Mouse (Mus musculus) MEL (cell line): ENCODE measurements around the gene Gck. TPM values are rescaled to one million over a fixed set of nuclear protein-coding genes. Genes with fewer than 3 reads are reported as not detected.

Experiments used
- DNase-seq: peaks from one replicate; pipeline ENCODE4 v3.0.0; 2011; ENCODE audit warnings: low read depth, low spot score
- H3K27ac ChIP-seq: 2 replicates; pipeline ENCODE4 v1.5.1; 2012; ENCODE audit warnings: low read depth, mild to moderate bottlenecking, control low read depth, low read length, moderate library complexity; ENCODE audit not compliant: control insufficient read depth
- H3K27me3 ChIP-seq, 2 experiments: fragments of 150-350 bp in 1 of 2; sonication (generic) in 1 of 2; 2 replicates each; pipeline ENCODE4 v1.6.1; 2012; ENCODE audit warnings: low read length in 2 of 2, mild to moderate bottlenecking in 2 of 2, improper control_type of control experiment in 1 of 2, moderate library complexity in 1 of 2; ENCODE audit not compliant: insufficient read depth in 2 of 2, control insufficient read depth in 1 of 2
- H3K36me3 ChIP-seq, 2 experiments: 2 replicates each; pipeline ENCODE4 v1.6.1; 2012 to 2014; ENCODE audit warnings: low read length in 2 of 2, improper control_type of control experiment in 1 of 2, inconsistent platforms in 1 of 2, mild to moderate bottlenecking in 1 of 2; ENCODE audit not compliant: insufficient read depth in 2 of 2, control insufficient read depth in 1 of 2
- H3K4me1 ChIP-seq, 2 experiments: fragments of 150-350 bp in 1 of 2; sonication (generic) in 1 of 2; 2 replicates each; pipeline ENCODE4 v1.6.1; 2012; ENCODE audit warnings: low read length in 2 of 2, improper control_type of control experiment in 1 of 2, mild to moderate bottlenecking in 1 of 2; ENCODE audit not compliant: insufficient read depth in 2 of 2, control insufficient read depth in 1 of 2
- H3K4me3 ChIP-seq, 2 experiments: fragments of 150-350 bp in 1 of 2; sonication (generic) in 1 of 2; 2 replicates each; pipeline ENCODE4 v1.5.1; 2012; ENCODE audit warnings: low read depth in 2 of 2, low read length in 2 of 2, mild to moderate bottlenecking in 2 of 2, moderate library complexity in 2 of 2, control low read depth in 1 of 2, improper control_type of control experiment in 1 of 2; ENCODE audit not compliant: control insufficient read depth in 1 of 2, insufficient read depth in 1 of 2
- H3K79me2 ChIP-seq: 2 replicates; pipeline ENCODE4 v1.6.1; 2012; ENCODE audit warnings: mild to moderate bottlenecking, low read length, moderate library complexity; ENCODE audit not compliant: control insufficient read depth, poor library complexity, insufficient read depth
- H3K9ac ChIP-seq: 2 replicates; pipeline ENCODE4 v1.6.1; 2012; ENCODE audit warnings: low read depth, mild to moderate bottlenecking, control low read depth, low read length, moderate library complexity; ENCODE audit not compliant: control insufficient read depth, poor library complexity, severe bottlenecking
- H3K9me3 ChIP-seq: fragments of 150-350 bp; sonication (generic); replicated peaks from 2 replicates; pipeline ENCODE4 v1.6.1; 2012; ENCODE audit warnings: mild to moderate bottlenecking, low read length, improper control_type of control experiment, moderate library complexity; ENCODE audit not compliant: insufficient read depth
- BHLHE40 ChIP-seq: IDR thresholded peaks from 2 replicates; pipeline ENCODE4 v1.6.1; 2012; ENCODE audit warnings: low read depth, mild to moderate bottlenecking, inconsistent platforms, low read length, improper control_type of control experiment, borderline replicate concordance
- CHD2 ChIP-seq: IDR thresholded peaks from 2 replicates; pipeline ENCODE4 v1.6.1; 2011; ENCODE audit warnings: low read length, improper control_type of control experiment
- CTCF ChIP-seq, 3 experiments: IDR thresholded peaks in 2 of 3; conservative IDR thresholded peaks in 1 of 3; 2 replicates each; pipeline ENCODE4 v1.5.1; 2011 to 2012; ENCODE audit warnings: low read length in 3 of 3, low read depth in 2 of 3, mild to moderate bottlenecking in 2 of 3, improper control_type of control experiment in 1 of 3, inconsistent platforms in 1 of 3, mixed read lengths in 1 of 3, moderate library complexity in 1 of 3; ENCODE audit not compliant: control insufficient read depth in 1 of 3, insufficient read depth in 1 of 3, poor library complexity in 1 of 3, severe bottlenecking in 1 of 3
- E2F4 ChIP-seq: IDR thresholded peaks from 2 replicates; pipeline ENCODE4 v1.6.1; 2011; ENCODE audit warnings: low read depth, low read length, improper control_type of control experiment, borderline replicate concordance
- ELF1 ChIP-seq: IDR thresholded peaks from 2 replicates; pipeline ENCODE4 v1.6.1; 2014; ENCODE audit warnings: low read depth, mild to moderate bottlenecking, inconsistent platforms, low read length, improper control_type of control experiment, moderate library complexity
- EP300 ChIP-seq, 2 experiments: IDR thresholded peaks; 2 replicates each; pipeline ENCODE4 v1.6.1; 2011; ENCODE audit warnings: improper control_type of control experiment in 2 of 2, low read length in 2 of 2, low read depth in 1 of 2, mild to moderate bottlenecking in 1 of 2
- GATA1 ChIP-seq: IDR thresholded peaks from 2 replicates; pipeline ENCODE4 v1.6.1; 2011; ENCODE audit warnings: low read depth, low read length, improper control_type of control experiment
- JUND ChIP-seq: IDR thresholded peaks from 2 replicates; pipeline ENCODE4 v1.6.1; 2011; ENCODE audit warnings: low read depth, mild to moderate bottlenecking, improper control_type of control experiment, low read length
- KAT2A ChIP-seq: conservative IDR thresholded peaks from 2 replicates; pipeline ENCODE4 v1.6.1; 2012; ENCODE audit warnings: low read depth, low read length, improper control_type of control experiment, inconsistent platforms
- MAX ChIP-seq: IDR thresholded peaks from 2 replicates; pipeline ENCODE4 v1.6.1; 2011; ENCODE audit warnings: low read length, improper control_type of control experiment
- MEF2A ChIP-seq: IDR thresholded peaks from 2 replicates; pipeline ENCODE4 v1.6.1; 2014; ENCODE audit warnings: low read depth, mild to moderate bottlenecking, inconsistent platforms, low read length, improper control_type of control experiment; ENCODE audit not compliant: poor library complexity, insufficient replicate concordance, severe bottlenecking; ENCODE audit errors: extremely low read depth
- MYB ChIP-seq: IDR thresholded peaks from 2 replicates; pipeline ENCODE4 v1.6.1; 2011; ENCODE audit warnings: mild to moderate bottlenecking, low read depth, low read length, improper control_type of control experiment
- NRF1 ChIP-seq: IDR thresholded peaks from 2 replicates; pipeline ENCODE4 v1.6.1; 2014; ENCODE audit warnings: low read depth, mild to moderate bottlenecking, inconsistent platforms, low read length, improper control_type of control experiment, moderate library complexity; ENCODE audit not compliant: poor library complexity, insufficient read depth, severe bottlenecking
- POLR2A ChIP-seq, 2 experiments: IDR thresholded peaks; 2 replicates each; pipeline ENCODE4 v1.6.1; 2011 to 2012; ENCODE audit warnings: low read length in 2 of 2, mild to moderate bottlenecking in 2 of 2, control low read depth in 1 of 2, improper control_type of control experiment in 1 of 2, low read depth in 1 of 2, moderate library complexity in 1 of 2; ENCODE audit not compliant: control insufficient read depth in 1 of 2, insufficient read depth in 1 of 2, poor library complexity in 1 of 2
- POLR2AphosphoS2 ChIP-seq: IDR thresholded peaks from 2 replicates; pipeline ENCODE4 v1.6.1; 2011; ENCODE audit warnings: low read length, improper control_type of control experiment
- RAD21 ChIP-seq: IDR thresholded peaks from 2 replicates; pipeline ENCODE4 v1.6.1; 2011; ENCODE audit warnings: mild to moderate bottlenecking, low read depth, low read length, improper control_type of control experiment
- RCOR1 ChIP-seq: IDR thresholded peaks from 2 replicates; pipeline ENCODE4 v1.6.1; 2012; ENCODE audit warnings: low read depth, mild to moderate bottlenecking, inconsistent platforms, low read length, improper control_type of control experiment
- SIN3A ChIP-seq: IDR thresholded peaks from 2 replicates; pipeline ENCODE4 v1.6.1; 2012; ENCODE audit warnings: low read length, improper control_type of control experiment, inconsistent platforms
- TAL1 ChIP-seq: IDR thresholded peaks from 2 replicates; pipeline ENCODE4 v1.6.1; 2012; ENCODE audit warnings: mild to moderate bottlenecking, inconsistent platforms, low read length, moderate library complexity, mixed read lengths
- USF1 ChIP-seq: IDR thresholded peaks from 2 replicates; pipeline ENCODE4 v1.6.1; 2014; ENCODE audit warnings: low read depth, mild to moderate bottlenecking, inconsistent platforms, low read length, improper control_type of control experiment, moderate library complexity
- ZC3H11A ChIP-seq: IDR thresholded peaks from 2 replicates; pipeline ENCODE4 v1.6.1; 2012; ENCODE audit warnings: low read depth, mild to moderate bottlenecking, inconsistent platforms, low read length, improper control_type of control experiment
- ZMIZ1 ChIP-seq: IDR thresholded peaks from 2 replicates; pipeline ENCODE4 v1.6.1; 2012; ENCODE audit warnings: low read depth, mild to moderate bottlenecking, inconsistent platforms, low read length, improper control_type of control experiment, moderate library complexity
- polyA plus RNA-seq, 2 experiments: library from polyadenylated mRNA; stranded (reverse) in 1 of 2; unstranded in 1 of 2; fragments of >175 nt in 1 of 2; fragments of >200 nt in 1 of 2; gene quantifications; 2 replicates each; pipeline versions ENCODE4 v1.2.1 to v1.2.4; 2012; ENCODE audit warnings: low replicate concordance in 2 of 2, low read depth in 1 of 2; ENCODE audit not compliant: insufficient read length in 2 of 2, insufficient read depth in 1 of 2, missing spikeins in 1 of 2
- total RNA-seq: library from RNA; depleted of rRNA; stranded (reverse); fragments of 300-350 nt; gene quantifications from 2 replicates; pipeline ENCODE4 v1.2.3, GENCODE M21; 2012

The Gck gene
- total and polyA plus RNA-seq, 3 experiments: not detected

DNA sequence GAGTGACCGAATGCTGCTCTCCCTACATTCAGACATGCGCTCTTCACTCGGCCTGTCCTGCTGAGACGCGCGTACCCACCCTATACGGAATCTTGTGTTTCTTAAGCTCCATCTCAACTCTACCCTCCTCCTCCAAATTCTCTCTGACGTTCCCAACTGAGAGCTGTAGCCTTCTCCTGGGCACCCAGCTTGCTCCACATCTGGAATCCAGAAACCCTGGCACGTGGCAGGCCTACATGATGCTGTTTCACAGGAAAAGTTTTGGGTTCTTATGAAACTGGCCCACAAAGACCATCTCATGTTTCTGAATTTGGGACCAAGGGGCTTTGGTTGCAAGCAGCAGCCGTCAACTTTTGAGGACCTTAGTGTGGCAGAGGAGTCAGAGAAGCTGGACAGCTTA is 50.6 kb downstream of the Gck start:
- Histone ChIP-seq H3K4me1 (no peaks in the 10 kb centered on the region), H3K79me2 (no peaks in the 10 kb centered on the region), H3K9me3 (no peaks in the 10 kb centered on the region), H3K27ac (no peak overlapping the region), H3K4me3 (no peak overlapping the region), H3K27me3 (peaks cover 0 to 5% of the 10 kb centered on the region in 2 experiments; a peak in 3 of 4 replicates), H3K9ac (no peak overlapping the region), H3K36me3 (no peaks in the 10 kb centered on the region)
- no peak for TF ChIP-seq ZC3H11A
- no peak for TF ChIP-seq TAL1
- no peak for TF ChIP-seq RCOR1
- TF ChIP-seq CTCF (IDR thresholded peaks at IDR 0.05 in 2 of 3, conservative IDR thresholded peaks at IDR 0.05 in 1 of 3; ENCODE audit: control insufficient read depth in 1 of 3, insufficient read depth in 1 of 3, low read depth in 2 of 3, low read length in 3 of 3, poor library complexity in 1 of 3, severe bottlenecking in 1 of 3): no peak
- TF ChIP-seq ZMIZ1: no peak
- no peak for TF ChIP-seq MEF2A
- TF ChIP-seq ELF1: no peak
- no peak for TF ChIP-seq POLR2AphosphoS2
- TF ChIP-seq KAT2A: no peak
- no peak for TF ChIP-seq JUND
- TF ChIP-seq NRF1: no peak
- TF ChIP-seq SIN3A: no peak
- no peak for TF ChIP-seq BHLHE40
- no peak for TF ChIP-seq RAD21
- no peak for TF ChIP-seq GATA1
- no peak for TF ChIP-seq E2F4
- TF ChIP-seq EP300 (IDR thresholded peaks at IDR 0.05; ENCODE audit: low read depth in 1 of 2, low read length in 2 of 2): no peak
- no peak for TF ChIP-seq MYB
- no peak for TF ChIP-seq USF1
- no peak for DNase-seq

DNA sequence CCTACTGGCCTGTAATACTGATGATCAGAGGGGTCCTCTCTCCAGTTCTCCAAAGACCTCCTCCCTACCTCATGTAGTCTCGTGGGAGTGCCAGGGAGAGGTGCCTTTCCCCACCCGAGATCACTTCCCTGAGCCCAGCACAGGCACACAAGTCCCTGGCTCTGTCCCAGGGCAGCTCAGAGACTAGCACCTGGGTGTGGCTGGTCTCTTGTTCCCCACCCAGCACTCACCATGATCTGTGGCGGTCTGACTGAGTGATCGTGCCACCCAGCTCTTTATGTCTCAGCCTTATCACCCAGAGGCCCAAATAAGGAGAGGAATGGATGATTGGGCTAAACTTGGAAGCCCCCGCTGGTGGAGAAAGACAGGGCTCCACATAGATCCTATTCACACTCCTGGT is 51.4 kb downstream of the Gck start, which contains the start of gene Myl7:
TSS of gene Myl7 (minus strand) at position 252 of the 400 bp plus-strand sequence.
- H3K9me3 ChIP-seq: no peaks in the 10 kb centered on the region
- H3K27ac ChIP-seq: no peak within 1 kb of the TSS
- peak; percentile 32 for DNase-seq
- no peak within 1 kb of the TSS for H3K4me3 ChIP-seq
- H3K27me3 ChIP-seq: peaks cover 0 to 5% of the 10 kb centered on the region in 2 experiments; a peak in 2 of 4 replicates
- no peaks in the 10 kb centered on the region for H3K36me3 ChIP-seq
- TF ChIP-seq JUND: no peak
- TF ChIP-seq POLR2A (IDR thresholded peaks at IDR 0.05; ENCODE audit: control insufficient read depth in 1 of 2, insufficient read depth in 1 of 2, low read depth in 1 of 2, low read length in 2 of 2, poor library complexity in 1 of 2): 0 out of 4 replicates have a peak, but pooled peaks of 1 of the 2 experiments have one; percentile 29
- no peak for TF ChIP-seq MAX
- no peak for TF ChIP-seq RAD21
- no peak for TF ChIP-seq CHD2
- TF ChIP-seq, all 39 proteins: peak for 1
- H3K9ac ChIP-seq: no peak within 1 kb of the TSS
- H3K4me1 ChIP-seq: no peaks in the 10 kb centered on the region
- no peaks in the 10 kb centered on the region for H3K79me2 ChIP-seq
